Mouse (Mus musculus) urinary bladder, postnatal 25 days (tissue): ENCODE measurements around the gene Pfkfb4.

ENCODE experiments used
- DNase-seq: peaks from one replicate; pipeline ENCODE4 v3.0.0; 2022; ENCODE audit warnings: low spot score

Gene Pfkfb4

DNA sequence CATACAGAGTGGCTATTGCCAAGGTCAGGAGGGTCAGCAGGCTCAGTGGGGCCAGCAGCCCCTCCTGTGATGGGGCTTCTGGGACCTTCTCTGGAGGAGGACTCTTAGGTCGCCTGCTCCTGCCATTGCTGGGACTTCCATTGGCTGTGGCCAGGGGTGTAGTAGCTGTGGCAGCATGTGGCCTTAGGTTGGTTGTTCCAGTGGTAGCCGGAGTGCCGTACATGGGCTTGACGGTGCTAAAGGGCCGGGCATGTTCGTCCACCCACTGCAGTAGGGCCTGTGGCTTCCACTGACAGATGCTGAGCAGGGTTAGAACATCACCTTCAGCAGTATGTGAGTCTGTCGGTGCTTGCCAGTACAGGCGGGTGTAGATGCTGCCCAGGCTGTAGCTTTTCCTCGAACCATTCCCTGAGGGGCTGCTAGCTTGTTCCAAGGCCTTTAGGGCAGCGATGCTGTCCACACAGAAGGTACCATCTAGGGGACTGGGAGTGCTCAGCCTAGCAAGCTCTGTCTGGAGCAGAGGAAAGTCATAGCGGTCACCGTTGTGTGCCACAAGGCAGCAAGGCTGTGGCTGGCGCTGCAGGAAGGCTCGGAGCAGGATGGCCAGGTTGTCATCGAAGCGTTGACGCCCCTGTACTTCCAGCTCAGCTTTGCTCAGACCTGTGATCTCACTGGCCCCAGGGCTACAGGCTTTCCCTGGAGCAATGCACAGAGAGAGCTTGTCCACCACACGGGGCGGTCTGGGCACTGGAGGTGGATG is 66.6 kb downstream of the Pfkfb4 start:
- DNase-seq, result no peak

DNA sequence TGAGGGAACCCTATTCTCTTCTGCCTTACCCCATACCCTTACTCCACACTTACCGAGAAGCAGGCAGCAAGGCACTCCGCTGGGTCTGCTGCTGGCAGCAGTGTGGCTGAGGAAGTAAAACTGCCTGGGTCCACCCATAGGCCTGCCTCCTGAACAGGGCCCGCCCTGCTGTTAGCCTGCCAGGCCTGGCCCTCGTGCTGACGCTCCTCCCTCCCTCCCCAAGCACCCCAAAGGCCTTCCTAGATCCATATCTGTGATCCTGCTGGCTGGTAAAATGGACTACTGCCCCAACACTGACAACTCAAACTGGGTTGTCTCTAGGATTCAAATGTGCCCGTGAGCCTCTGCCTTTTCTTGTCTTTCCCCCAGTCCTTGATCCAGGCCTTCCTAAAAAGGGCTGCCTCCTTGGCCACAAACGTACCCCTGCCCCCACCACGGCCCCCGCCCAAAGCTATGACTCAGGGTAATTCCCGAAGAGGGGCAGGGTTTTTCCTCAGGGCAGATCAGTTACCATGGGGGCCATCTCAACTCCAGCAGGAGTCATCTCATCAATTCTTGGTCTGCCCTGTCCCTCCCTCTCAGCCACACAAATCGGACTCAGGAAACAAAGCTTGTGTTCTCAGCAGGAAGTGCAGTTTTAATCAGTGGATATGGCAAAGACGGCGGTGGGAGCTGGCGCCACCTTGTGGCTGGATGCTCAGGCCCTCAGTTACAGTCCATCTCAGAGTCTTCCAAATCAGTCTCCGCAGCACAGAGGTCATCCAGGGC is 67.7 kb downstream of the Pfkfb4 start, which contains the start of gene Trex1:
Trex1 (minus strand) TSS at position 599 of the 768 bp plus-strand sequence.
- DNase-seq, result peak; percentile 78

DNA sequence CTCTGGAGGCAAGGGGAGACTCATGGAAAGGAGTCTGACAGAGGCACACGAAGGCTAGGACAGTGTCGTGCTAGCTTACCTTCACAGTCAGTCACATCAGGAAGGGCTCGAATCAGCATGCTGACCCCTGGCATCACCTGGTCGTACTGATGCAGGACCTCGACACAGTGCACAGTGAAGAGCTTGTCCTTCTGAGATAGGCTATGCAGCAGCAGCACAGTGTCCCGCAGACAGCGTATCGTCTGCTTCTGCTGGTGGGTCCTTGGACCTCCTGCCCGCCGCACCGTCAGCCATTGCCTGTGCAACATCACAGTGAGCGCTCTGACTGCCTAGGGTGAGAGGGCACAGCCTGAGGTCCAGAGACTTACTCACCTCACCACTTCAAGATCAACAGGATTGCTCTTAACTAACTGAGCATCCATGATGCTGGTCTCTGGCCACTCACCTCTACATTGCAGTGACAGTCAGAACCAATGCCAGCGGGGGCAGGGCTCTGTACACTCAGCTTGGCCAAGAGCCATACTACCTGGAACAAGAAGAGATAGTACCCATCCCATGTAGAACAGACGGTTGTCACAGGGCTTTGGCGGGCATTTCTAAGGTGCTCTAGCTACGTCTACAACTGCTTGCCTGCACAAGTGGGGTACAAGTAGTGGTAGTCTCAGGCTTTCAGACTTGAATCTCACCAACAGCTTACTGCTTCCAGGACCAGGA is 68.8 kb downstream of the Pfkfb4 start:
- no peak for DNase-seq

DNA sequence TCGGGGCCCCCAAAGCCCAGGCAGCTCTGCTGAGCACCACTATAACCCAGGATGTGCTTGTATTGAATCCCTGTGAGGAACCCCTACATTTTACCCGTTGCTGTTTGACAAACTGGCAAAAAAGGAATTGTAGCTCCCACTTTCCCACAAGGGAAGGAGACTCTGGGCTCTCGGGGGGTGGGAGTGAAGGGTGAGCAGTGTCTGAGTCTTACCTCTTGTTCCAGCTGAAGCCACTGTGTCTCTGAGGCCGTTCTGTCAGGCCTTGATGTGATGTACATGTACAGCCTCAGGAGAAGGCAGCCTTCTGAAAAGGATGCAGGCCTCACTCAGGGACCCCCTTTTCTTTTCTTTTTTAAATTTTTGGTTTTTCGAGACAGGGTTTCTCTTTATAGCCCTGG is 69.3 kb downstream of the Pfkfb4 start:
- DNase-seq, result no peak

DNA sequence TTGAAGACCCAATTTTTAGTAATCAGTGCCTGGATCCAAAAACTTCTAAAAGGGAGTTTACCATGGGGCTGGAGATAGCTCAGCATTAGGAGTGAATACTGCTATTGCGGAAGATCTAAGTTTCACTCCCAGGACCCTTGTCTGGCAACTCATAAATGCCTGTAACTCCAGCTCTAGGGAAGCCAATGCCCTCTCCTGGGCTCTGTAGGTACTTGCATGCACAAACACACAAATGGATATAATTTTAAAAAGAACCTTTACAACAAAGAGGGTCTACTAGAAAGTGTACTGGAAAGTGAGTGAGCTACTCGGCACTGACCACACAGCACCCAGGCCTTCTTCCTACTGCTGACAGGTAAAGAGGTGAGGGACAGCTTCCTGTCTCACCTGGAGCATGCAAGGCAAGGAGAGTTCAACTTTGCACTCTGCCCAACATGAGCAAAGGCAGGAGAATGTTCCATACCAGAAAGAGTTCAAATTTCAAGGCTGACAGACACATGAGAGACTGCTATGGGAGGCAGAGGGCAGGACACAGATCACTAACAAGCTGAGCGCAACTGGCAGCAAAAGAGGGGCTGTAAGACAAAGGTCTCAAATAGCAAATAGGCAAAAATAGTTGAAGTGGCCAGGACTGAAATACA is 76.6 kb downstream of the Pfkfb4 start:
- DNase-seq, result no peak

DNA sequence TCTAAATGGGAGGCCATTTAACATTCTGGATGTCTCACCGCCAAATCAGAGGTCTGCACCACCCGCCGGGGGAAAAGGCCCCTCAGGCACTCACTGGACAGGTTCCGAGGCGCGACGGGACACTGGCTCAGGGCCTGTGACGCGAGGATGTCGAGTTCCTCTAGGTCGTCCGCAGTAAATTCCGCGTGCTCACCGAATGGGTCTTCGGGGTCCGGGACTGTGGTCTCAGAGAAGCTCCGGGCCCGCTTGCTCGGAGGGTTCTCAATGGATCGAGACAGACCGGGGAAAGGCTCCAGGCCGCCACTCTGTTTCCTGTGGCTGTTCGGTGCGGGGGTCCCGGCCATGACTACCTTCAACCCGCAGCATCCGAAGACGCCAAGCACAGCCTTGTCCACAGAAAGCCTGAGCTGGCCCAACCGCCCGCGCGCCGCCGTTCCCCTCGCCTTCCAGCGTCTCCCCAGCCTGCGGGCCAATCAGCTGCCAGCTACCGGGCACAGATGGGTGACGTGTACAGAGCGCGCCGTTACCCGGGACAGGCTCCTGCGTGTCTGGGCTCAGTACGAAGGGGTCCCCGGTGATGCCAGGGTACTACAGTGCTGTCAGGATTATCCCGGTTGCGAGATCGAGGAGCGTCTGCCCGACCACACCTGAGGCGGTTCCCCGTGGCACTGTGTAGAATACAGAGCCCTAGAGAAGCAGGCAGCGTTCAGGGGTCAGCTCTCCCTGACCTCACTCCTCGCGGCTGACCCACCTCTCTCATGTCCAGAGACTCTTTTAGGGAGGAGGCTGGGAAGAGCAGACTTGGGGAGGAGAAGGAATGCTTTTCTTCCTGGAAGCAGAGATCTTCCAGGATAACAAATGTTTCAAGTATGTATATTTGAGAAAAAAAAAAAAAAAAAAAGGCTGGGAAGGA is 82.3 kb downstream of the Pfkfb4 start, which contains the start of gene Atrip:
Atrip (minus strand) TSS at position 464 of the 913 bp plus-strand sequence.
- peak; percentile 90 for DNase-seq

DNA sequence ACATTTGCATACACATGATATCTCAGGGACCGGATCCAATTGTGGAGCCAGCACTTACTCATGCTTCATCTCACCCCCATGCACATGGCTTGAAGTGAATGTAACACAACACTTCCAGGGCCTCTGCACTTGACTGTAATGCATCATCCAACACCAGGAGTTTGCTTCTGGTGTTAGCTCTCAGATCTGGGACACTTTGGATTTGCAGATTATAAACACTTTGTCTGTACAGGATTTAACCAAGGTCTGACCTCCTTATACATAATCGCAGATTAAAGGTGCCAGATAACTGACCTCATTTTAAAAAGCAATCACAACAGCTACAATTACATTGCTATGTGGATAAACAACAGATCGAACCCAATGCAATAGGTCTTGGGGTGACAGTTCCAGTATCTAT is 88.9 kb downstream of the Pfkfb4 start:
- DNase-seq, result no peak

DNA sequence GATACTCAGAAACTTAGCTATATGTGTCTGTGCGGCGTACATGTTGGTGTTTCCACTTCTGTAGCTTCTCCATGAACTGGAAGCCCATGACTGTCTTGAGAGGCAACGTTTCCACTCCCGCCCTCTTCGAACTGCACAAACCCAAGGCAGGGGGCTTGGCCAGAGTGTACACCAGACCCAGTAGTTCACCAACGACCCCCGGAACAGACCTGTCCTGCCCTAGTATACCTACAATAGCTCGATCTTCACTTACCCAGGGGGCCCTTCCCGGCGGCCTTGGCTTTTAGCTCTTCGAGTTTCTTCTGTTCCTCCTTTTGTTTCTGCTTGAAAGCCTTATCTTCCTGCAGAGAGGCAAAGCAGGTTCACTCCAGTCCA is 90.2 kb downstream of the Pfkfb4 start:
- no peak for DNase-seq
